Mouse (Mus musculus) naive thymus-derived CD4-positive, alpha-beta T cell, adult 2 months (primary cell): ENCODE data around the gene Tprg.
A peak's percentile ranks its signal among the peaks of the same experiment; 100 is the strongest.

Source experiments
- DNase-seq: peaks from one replicate; pipeline ENCODE4 v3.0.0-alpha.2; 2011; ENCODE audit warnings: low read depth

Tprg gene

GRCm38 (mm10) chr16:25286517-25286916 is at the start of gene Tprg:
Gene Tprg, plus strand, starts transcription at chr16:25286817.
- no peak for DNase-seq

- DNase-seq = no peak
Measured at GRCm38 (mm10) chr16:25238274-25239050, 48.2 kb upstream of the Tprg start.

GRCm38 (mm10) chr16:25248889-25249288 is 37.7 kb upstream of the Tprg start:
- DNase-seq = peak; percentile 40

GRCm38 (mm10) chr16:25250129-25250749 is 36.4 kb upstream of the Tprg start:
- peak; percentile 2 for DNase-seq

- no peak for DNase-seq
Measured at GRCm38 (mm10) chr16:25251080-25251479, 35.5 kb upstream of the Tprg start.

- DNase-seq = no peak
Measured at GRCm38 (mm10) chr16:25254646-25255045, 32.0 kb upstream of the Tprg start.

- no peak for DNase-seq
Measured at GRCm38 (mm10) chr16:25255186-25255585, 31.4 kb upstream of the Tprg start.

- DNase-seq = no peak
Measured at GRCm38 (mm10) chr16:25255603-25256260, 30.9 kb upstream of the Tprg start.

GRCm38 (mm10) chr16:25262306-25262705 is 24.3 kb upstream of the Tprg start:
- DNase-seq = no peak

- no peak for DNase-seq
Measured at GRCm38 (mm10) chr16:25262965-25263364, 23.7 kb upstream of the Tprg start.

GRCm38 (mm10) chr16:25263520-25264149 is 23.0 kb upstream of the Tprg start:
- peak; percentile 87 for DNase-seq

- DNase-seq = no peak
Measured at GRCm38 (mm10) chr16:25265177-25265576, 21.4 kb upstream of the Tprg start.

GRCm38 (mm10) chr16:25268276-25268675 is 18.3 kb upstream of the Tprg start:
- DNase-seq = no peak

- no peak for DNase-seq
Measured at GRCm38 (mm10) chr16:25282563-25282962, 4.1 kb upstream of the Tprg start.

GRCm38 (mm10) chr16:25293753-25294152 is 7.1 kb downstream of the Tprg start:
- no peak for DNase-seq

- DNase-seq = no peak
Measured at GRCm38 (mm10) chr16:25295546-25295945, 8.9 kb downstream of the Tprg start.

GRCm38 (mm10) chr16:25296746-25297145 is 10.1 kb downstream of the Tprg start:
- no peak for DNase-seq

GRCm38 (mm10) chr16:25298204-25298603 is 11.6 kb downstream of the Tprg start:
- DNase-seq = no peak

- no peak for DNase-seq
Measured at GRCm38 (mm10) chr16:25302616-25303015, 16.0 kb downstream of the Tprg start.

- no peak for DNase-seq
Measured at GRCm38 (mm10) chr16:25314006-25314405, 27.4 kb downstream of the Tprg start.

GRCm38 (mm10) chr16:25315090-25315489 is 28.5 kb downstream of the Tprg start:
- no peak for DNase-seq

GRCm38 (mm10) chr16:25325631-25326238 is 39.1 kb downstream of the Tprg start:
- DNase-seq = no peak
